Mouse (Mus musculus) kidney, adult 2 months (tissue): ENCODE measurements around the gene Arhgef10l.

Source experiments
- CTCF ChIP-seq: fragments of 200-500 bp; conservative IDR thresholded peaks from 2 replicates; pipeline ENCODE4 v1.5.1; 2011; ENCODE audit warnings: low read depth, mild to moderate bottlenecking, control low read depth, low read length, moderate library complexity, mixed read lengths; ENCODE audit not compliant: insufficient read depth, insufficient read length
- POLR2A ChIP-seq: fragments of 200-500 bp; IDR thresholded peaks from one replicate; pipeline ENCODE4 v1.6.1; 2011; ENCODE audit warnings: low read depth, low read length, control low read depth

DNA sequence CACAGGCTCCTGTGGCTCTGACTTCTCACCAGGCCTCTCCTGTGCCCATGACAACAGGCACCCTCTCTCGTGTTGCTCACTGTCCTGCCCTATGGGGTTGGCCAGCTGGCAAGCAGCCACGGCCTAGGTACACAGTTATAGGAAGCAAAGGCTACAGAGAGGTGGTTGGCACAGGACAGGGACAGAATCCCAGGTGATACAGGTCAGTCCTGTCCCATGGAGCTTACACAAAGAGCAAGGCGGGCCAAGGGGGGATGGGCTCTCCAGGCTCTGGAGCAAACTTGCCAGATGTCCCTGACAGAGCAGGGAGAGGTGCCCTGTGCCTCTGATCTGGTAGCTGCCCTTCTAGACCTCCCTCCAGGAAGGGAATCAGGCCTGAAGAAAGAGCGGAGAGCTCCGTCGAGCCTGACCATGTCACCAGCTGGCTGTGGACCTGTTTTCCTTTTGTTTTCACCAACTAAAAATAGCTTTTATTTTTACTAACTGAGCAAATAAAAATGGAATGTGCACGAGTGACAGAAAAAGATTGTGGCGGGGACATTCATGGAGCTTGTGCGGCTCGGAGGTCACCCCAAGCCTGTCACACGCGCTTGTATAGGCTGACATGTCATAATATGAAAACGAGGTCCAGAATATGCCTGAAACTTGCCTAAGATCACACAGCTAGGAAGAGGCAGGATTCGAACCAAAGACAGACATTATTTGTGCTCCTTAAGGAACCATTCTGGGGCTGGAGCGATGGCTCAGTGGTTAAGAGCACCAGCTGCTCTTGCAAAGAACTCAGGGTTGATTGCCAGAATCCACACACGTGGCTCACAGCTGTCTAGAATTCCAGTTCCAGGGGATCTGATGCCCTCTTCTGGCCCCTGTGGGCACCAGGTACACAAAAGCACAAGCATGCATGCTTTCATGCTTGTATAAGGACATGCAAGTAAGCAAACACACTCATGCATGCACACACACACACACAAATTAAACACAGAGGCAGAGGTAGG is 48.1 kb downstream of the Arhgef10l start:
- TF ChIP-seq CTCF (peak; percentile 72), POLR2A (no peak)
